Mouse (Mus musculus) monocyte, adult 5-6 weeks (primary cell): ENCODE results near the gene Lysmd2. TPM values are rescaled to one million over a fixed set of nuclear protein-coding genes. Genes with fewer than 3 reads are reported as not detected.

Source experiments
- ATAC-seq: fragments of 153-309, 156-312 bp; replicated peaks from 2 replicates; pipeline ENCODE4 v1.8.0; 2017; ENCODE audit warnings: mild to moderate bottlenecking; ENCODE audit not compliant: low TSS enrichment, insufficient number of reproducible peaks, severe bottlenecking, poor library complexity, low FRiP score
- total RNA-seq: library from RNA; stranded (forward); fragments of 200-1000, 200-491, 200-594 nt; gene quantifications from 3 replicates; pipeline ENCODE4 v1.2.3, GENCODE M21; 2017

Lysmd2 gene
- total RNA-seq, 1 experiment from 2014 or later = 3.0 TPM

DNA sequence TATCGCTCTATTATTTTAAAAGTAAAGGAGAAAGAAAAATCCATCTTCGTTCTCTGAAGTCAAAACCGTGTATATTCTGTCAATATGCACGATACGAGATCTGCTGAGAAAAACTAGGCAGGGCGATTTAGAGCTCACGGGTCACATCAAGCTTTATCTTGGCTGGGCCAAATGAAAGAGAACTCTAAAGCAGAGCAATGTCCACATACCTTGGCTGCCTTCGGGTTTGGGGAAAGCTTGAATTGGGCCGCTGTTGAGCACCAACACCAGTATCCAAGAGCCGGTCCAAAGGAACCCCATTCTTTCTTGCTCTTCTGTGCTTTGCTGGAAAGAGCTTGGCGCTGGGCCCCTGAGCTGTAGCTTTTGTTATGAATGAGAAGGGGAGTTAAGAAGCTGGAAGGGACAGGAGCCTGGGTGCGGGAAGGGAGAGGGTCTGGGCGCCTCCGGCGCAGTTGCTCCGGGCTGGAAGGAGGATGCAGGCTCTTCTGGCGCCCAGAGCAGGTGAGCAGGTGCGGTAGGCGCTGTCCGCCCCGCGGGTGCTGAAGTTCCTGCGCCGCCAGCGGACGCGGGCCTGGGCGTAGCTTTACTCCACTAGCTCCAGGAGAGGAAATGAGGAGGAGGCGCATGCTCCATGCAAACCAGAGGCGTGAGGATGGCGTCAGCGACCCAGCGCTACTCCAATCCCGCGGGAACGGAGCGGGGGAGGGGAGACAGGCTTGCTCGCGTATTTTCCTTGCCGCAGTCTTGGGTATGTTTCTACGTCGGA, 58.1 kb downstream of the Lysmd2 start, which contains the start of gene Scg3:
Gene Scg3 (minus strand): TSS at position 631 of the 766 bp plus-strand sequence.
- no peak for ATAC-seq

DNA sequence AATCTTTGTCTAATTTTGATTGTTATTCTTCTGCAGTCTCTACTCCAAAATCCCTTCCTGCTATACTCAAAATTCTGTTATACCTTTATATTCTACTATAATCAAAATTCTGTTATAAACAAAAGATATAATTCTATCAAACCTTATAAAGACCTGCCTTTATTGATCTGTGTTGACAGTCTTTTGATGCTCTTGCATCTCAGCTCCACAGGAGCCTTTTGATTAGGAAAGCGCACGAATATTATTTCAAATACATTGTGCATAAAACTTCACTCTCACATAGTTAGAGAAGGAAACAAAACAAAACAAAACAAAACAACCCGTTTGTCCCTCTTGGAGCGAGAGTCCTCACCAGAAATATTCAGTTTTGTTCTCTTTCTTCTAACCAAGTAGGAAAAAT, 58.8 kb downstream of the Lysmd2 start:
- no peak for ATAC-seq

GRCm38 (mm10) chr9:75684772-75685171, 59.2 kb downstream of the Lysmd2 start:
- no peak for ATAC-seq

Other genes starting within 250 kb of the Lysmd2 start
- gene Mapk6, start 215.7 kb upstream of the Lysmd2 start, total RNA-seq = 51.7 to 80.9 TPM (median 59.9 TPM) in 3 replicates
- gene Leo1, start 184.2 kb upstream of the Lysmd2 start, total RNA-seq = 23.8 to 36.2 TPM (median 25.0 TPM) in 3 replicates
- gene Tmod3, start 66.1 kb upstream of the Lysmd2 start, total RNA-seq = 173 to 192 TPM (median 187 TPM) in 3 replicates
- gene Tmod2, start 14.4 kb upstream of the Lysmd2 start, total RNA-seq = under 0.01 to 0.19 TPM in 2 of 3 replicates, not detected in the other
- not detected in 3 replicates for gene Scg3, start 58.3 kb downstream of the Lysmd2 start, total RNA-seq
- gene Bmp5, start 149.6 kb downstream of the Lysmd2 start, total RNA-seq = not detected in 3 replicates